Comparison of ENCODE assay signal across 7 mouse cellular contexts in genomic region chr14:55671486-55671832, GRCm38 (mm10). TPM values are rescaled to one million over a fixed set of nuclear protein-coding genes. Genes with fewer than 3 reads are reported as not detected.
DNase-seq lines count a peak whose midpoint lies in the region; ATAC-seq and TF ChIP-seq lines count a peak whose summit lies in the region.

No protein-coding gene starts in this region.

- no peaks in the 10 kb centered on the region for H3K27me3 ChIP-seq in neural tube, embryonic 11.5 days (ENCODE audit: control insufficient read depth, insufficient read depth, low read length)
- no peaks in the 10 kb centered on the region for H3K27me3 ChIP-seq in intestine, postnatal 0 days (replicated peaks; ENCODE audit: control insufficient read depth, insufficient read depth, low read length)
- no peaks in the 10 kb centered on the region for H3K27me3 ChIP-seq in neural tube, embryonic 14.5 days (ENCODE audit: control insufficient read depth, insufficient read depth, low read length)

- H3K27ac ChIP-seq in neural tube, embryonic 11.5 days (ENCODE audit: low read depth, low read length): peak overlapping the region; percentile 69; the same call in 1 of the 2 replicates
- H3K27ac ChIP-seq in intestine, postnatal 0 days (ENCODE audit: low read depth, low read length): 0 out of 2 replicates have a peak overlapping the region, but pooled peaks have one; percentile 28
- H3K27ac ChIP-seq in neural tube, embryonic 14.5 days (ENCODE audit: low read depth, low read length): peak overlapping the region; percentile 83

- peak overlapping the region; percentile 67 for H3K9ac ChIP-seq in neural tube, embryonic 11.5 days (ENCODE audit: low read length)
- peak overlapping the region; percentile 63 for H3K9ac ChIP-seq in intestine, postnatal 0 days (ENCODE audit: low read depth, low read length)
- H3K9ac ChIP-seq in neural tube, embryonic 14.5 days (replicated peaks; ENCODE audit: low read depth, low read length): peak overlapping the region; percentile 59

- WGBS in neural tube, embryonic 11.5 days: 0% methylated on average over 12 of the region's 12 CpGs
- 0% methylated on average over 12 of the region's 12 CpGs for WGBS in intestine, postnatal 0 days
- WGBS in neural tube, embryonic 14.5 days: under 1% methylated on average over 12 of the region's 12 CpGs

- H3K36me3 ChIP-seq in neural tube, embryonic 11.5 days (ENCODE audit: control insufficient read depth, insufficient read depth, low read length): peaks cover 2% of the 10 kb centered on the region; the same call in 1 of the 2 replicates
- peaks cover 20% of the 10 kb centered on the region for H3K36me3 ChIP-seq in intestine, postnatal 0 days (ENCODE audit: control insufficient read depth, insufficient read depth)
- peaks cover 5% of the 10 kb centered on the region for H3K36me3 ChIP-seq in neural tube, embryonic 14.5 days (ENCODE audit: control insufficient read depth, insufficient read depth, low read length)

- H3K9me3 ChIP-seq in neural tube, embryonic 11.5 days (ENCODE audit: control insufficient read depth, low read length): no peaks in the 10 kb centered on the region
- no peaks in the 10 kb centered on the region for H3K9me3 ChIP-seq in intestine, postnatal 0 days (ENCODE audit: control insufficient read depth)
- H3K9me3 ChIP-seq in neural tube, embryonic 14.5 days (ENCODE audit: control insufficient read depth, low read length): no peaks in the 10 kb centered on the region

- peaks cover 17% of the 10 kb centered on the region; the same call in 1 of the 2 replicates for H3K4me1 ChIP-seq in neural tube, embryonic 11.5 days (ENCODE audit: control insufficient read depth, insufficient read depth, low read length)
- H3K4me1 ChIP-seq in intestine, postnatal 0 days (replicated peaks; ENCODE audit: control insufficient read depth, insufficient read depth, low read length): no peaks in the 10 kb centered on the region
- H3K4me1 ChIP-seq in neural tube, embryonic 14.5 days (ENCODE audit: control insufficient read depth, insufficient read depth, low read length): peaks cover 12% of the 10 kb centered on the region

- H3K4me3 ChIP-seq in neural tube, embryonic 11.5 days (ENCODE audit: low read depth, low read length): peak overlapping the region; percentile 85
- peak overlapping the region; percentile 64 for H3K4me3 ChIP-seq in intestine, postnatal 0 days (ENCODE audit: low read depth, low read length)
- H3K4me3 ChIP-seq in neural tube, embryonic 14.5 days (ENCODE audit: low read depth, low read length): peak overlapping the region; percentile 67

- DNase-seq in neural tube, embryonic 11.5 days (ENCODE audit: low spot score): no peak
- DNase-seq in neural tube, embryonic 10.5 days (ENCODE audit: extremely low spot score, low spot score): no peak
- no peak for DNase-seq in adrenal gland, postnatal 14 days
- no peak for DNase-seq in retina, postnatal 1 day

- ATAC-seq in neural tube, embryonic 11.5 days (ENCODE audit: insufficient read depth, low FRiP score, low TSS enrichment): peak; percentile 62
- ATAC-seq in erythroblast, adult 5-6 weeks (replicated peaks; ENCODE audit: low FRiP score, poor library complexity, severe bottlenecking): peak; percentile 32
- ATAC-seq in intestine, postnatal 0 days: peak; percentile 5
- ATAC-seq in neural tube, embryonic 14.5 days (ENCODE audit: low read depth): peak; percentile 67

- TF ChIP-seq CTCF in intestine, postnatal 0 days (IDR thresholded peaks at IDR 0.05; ENCODE audit: low read depth): no peak

- peak overlapping the region; percentile 95 for H3K4me2 ChIP-seq in neural tube, embryonic 11.5 days (ENCODE audit: low read depth)
- H3K4me2 ChIP-seq in intestine, postnatal 0 days (replicated peaks; ENCODE audit: low read depth): peak overlapping the region; percentile 84
- H3K4me2 ChIP-seq in neural tube, embryonic 14.5 days (ENCODE audit: low read depth, low read length): peak overlapping the region; percentile 57

RNA-seq across cellular contexts. Expression of gene Gmpr2, which starts 0.3 kb away (rescaled TPM):
- 53.1 and 66.7 TPM in 2 replicates for polyA plus RNA-seq in neural tube, embryonic 11.5 days (2014; fragmentation: Nextera tagmentation; extraction: Ambion mirVana)
- 1.5 and 2.7 TPM in 2 replicates for total RNA-seq in erythroblast, adult 5-6 weeks (2015; ENCODE audit: low replicate concordance)
- 6.9 and 8.5 TPM in 2 replicates for total RNA-seq in erythroblast, adult 5-6 weeks (2017; ENCODE audit: low replicate concordance)
- polyA plus RNA-seq in intestine, postnatal 0 days (2015; fragmentation: Nextera tagmentation; extraction: Ambion mirVana): 21.3 and 24.4 TPM in 2 replicates
- 42.5 and 43.7 TPM in 2 replicates for polyA plus RNA-seq in neural tube, embryonic 14.5 days (2014; fragmentation: Nextera tagmentation; extraction: Ambion mirVana)
- 24.0 and 25.8 TPM in 2 replicates for total RNA-seq in adrenal gland, postnatal 14 days (2021)

RNA-seq across cellular contexts. Expression of gene Nedd8, which starts 0.5 kb away (rescaled TPM):
- 573 and 583 TPM in 2 replicates for polyA plus RNA-seq in neural tube, embryonic 11.5 days (2014; fragmentation: Nextera tagmentation; extraction: Ambion mirVana)
- 89.5 and 91.3 TPM in 2 replicates for total RNA-seq in erythroblast, adult 5-6 weeks (2015; ENCODE audit: low replicate concordance)
- total RNA-seq in erythroblast, adult 5-6 weeks (2017; ENCODE audit: low replicate concordance): 66.5 and 67.1 TPM in 2 replicates
- polyA plus RNA-seq in intestine, postnatal 0 days (2015; fragmentation: Nextera tagmentation; extraction: Ambion mirVana): 385 and 387 TPM in 2 replicates
- polyA plus RNA-seq in neural tube, embryonic 14.5 days (2014; fragmentation: Nextera tagmentation; extraction: Ambion mirVana): 550 and 603 TPM in 2 replicates
- total RNA-seq in adrenal gland, postnatal 14 days (2021): 297 and 307 TPM in 2 replicates

RNA-seq across cellular contexts. Expression of gene Tinf2, which starts 10.2 kb away (rescaled TPM):
- 50.7 and 61.2 TPM in 2 replicates for polyA plus RNA-seq in neural tube, embryonic 11.5 days (2014; fragmentation: Nextera tagmentation; extraction: Ambion mirVana)
- 7.7 and 10.2 TPM in 2 replicates for total RNA-seq in erythroblast, adult 5-6 weeks (2015; ENCODE audit: low replicate concordance)
- 12.9 and 13.1 TPM in 2 replicates for total RNA-seq in erythroblast, adult 5-6 weeks (2017; ENCODE audit: low replicate concordance)
- polyA plus RNA-seq in intestine, postnatal 0 days (2015; fragmentation: Nextera tagmentation; extraction: Ambion mirVana): 20.6 and 21.9 TPM in 2 replicates
- polyA plus RNA-seq in neural tube, embryonic 14.5 days (2014; fragmentation: Nextera tagmentation; extraction: Ambion mirVana): 28.3 and 28.6 TPM in 2 replicates
- 26.1 and 27.4 TPM in 2 replicates for total RNA-seq in adrenal gland, postnatal 14 days (2021)

RNA-seq across cellular contexts. Expression of gene Mdp1, which starts 11.2 kb away (rescaled TPM):
- 65.5 and 65.7 TPM in 2 replicates for polyA plus RNA-seq in neural tube, embryonic 11.5 days (2014; fragmentation: Nextera tagmentation; extraction: Ambion mirVana)
- total RNA-seq in erythroblast, adult 5-6 weeks (2015; ENCODE audit: low replicate concordance): 4.6 and 10.4 TPM in 2 replicates
- total RNA-seq in erythroblast, adult 5-6 weeks (2017; ENCODE audit: low replicate concordance): 7.1 and 8.4 TPM in 2 replicates
- 85.1 and 94.0 TPM in 2 replicates for polyA plus RNA-seq in intestine, postnatal 0 days (2015; fragmentation: Nextera tagmentation; extraction: Ambion mirVana)
- 69.0 and 75.5 TPM in 2 replicates for polyA plus RNA-seq in neural tube, embryonic 14.5 days (2014; fragmentation: Nextera tagmentation; extraction: Ambion mirVana)
- total RNA-seq in adrenal gland, postnatal 14 days (2021): 50.4 and 60.3 TPM in 2 replicates

RNA-seq across cellular contexts. Expression of gene Tssk4, which starts 21.5 kb away (rescaled TPM):
- 0.89 and 0.93 TPM in 2 replicates for polyA plus RNA-seq in neural tube, embryonic 11.5 days (2014; fragmentation: Nextera tagmentation; extraction: Ambion mirVana)
- 0.84 TPM in 1 of 2 replicates, not detected in the other for total RNA-seq in erythroblast, adult 5-6 weeks (2015; ENCODE audit: low replicate concordance)
- total RNA-seq in erythroblast, adult 5-6 weeks (2017; ENCODE audit: low replicate concordance): 0.28 and 0.68 TPM in 2 replicates
- 0.65 and 0.69 TPM in 2 replicates for polyA plus RNA-seq in intestine, postnatal 0 days (2015; fragmentation: Nextera tagmentation; extraction: Ambion mirVana)
- 0.24 TPM in 1 of 2 replicates, not detected in the other for polyA plus RNA-seq in neural tube, embryonic 14.5 days (2014; fragmentation: Nextera tagmentation; extraction: Ambion mirVana)
- total RNA-seq in adrenal gland, postnatal 14 days (2021): 1.9 and 3.1 TPM in 2 replicates

Comparison
In these comparisons a context has a peak if more than half of its experiments do, and no peak if none do; other contexts are left out.
1. ATAC-seq: peak in every context shown above with its lines; median percentile 67 in neural tube, embryonic 14.5 days; 62 in neural tube, embryonic 11.5 days; 32 in erythroblast, adult 5-6 weeks; 5 in intestine, postnatal 0 days.
2. H3K27ac ChIP-seq: peak in every context shown above with its lines; median percentile 83 in neural tube, embryonic 14.5 days; 69 in neural tube, embryonic 11.5 days; 28 in intestine, postnatal 0 days.